Mouse (Mus musculus): ENCODE data around the gene Gm17622.

- TF ChIP-seq EP300 (IDR thresholded peaks at IDR 0.05; ENCODE audit: insufficient read depth, low read depth, low read length) (no peak), POLR2A (IDR thresholded peaks at IDR 0.05; ENCODE audit: insufficient read depth, low read length) (no peak)
Measured at GRCm38 (mm10) chr13:96527022-96527421, 36.5 kb downstream of the Gm17622 start.

Data from ES-Bruce4 (cell line).